Mouse (Mus musculus) testis, adult 2 months (tissue): ENCODE results near the gene Dcp1b. TPM values are rescaled to one million over a fixed set of nuclear protein-coding genes. Genes with fewer than 3 reads are reported as not detected.
A peak's percentile ranks its signal among the peaks of the same experiment; 100 is the strongest.

Experiments
- H3K27ac ChIP-seq: fragments of 200-500 bp; 2 replicates; pipeline ENCODE4 v1.5.1; 2012; ENCODE audit warnings: low read depth, low read length; ENCODE audit not compliant: control insufficient read depth, insufficient read depth
- H3K27me3 ChIP-seq: fragments of 200-500 bp; 2 replicates; pipeline ENCODE4 v1.6.1; 2012; ENCODE audit warnings: mild to moderate bottlenecking, low read length, moderate library complexity; ENCODE audit not compliant: control insufficient read depth, insufficient read depth
- H3K36me3 ChIP-seq: fragments of 200-500 bp; 2 replicates; pipeline ENCODE4 v1.6.1; 2012; ENCODE audit warnings: mild to moderate bottlenecking, low read length; ENCODE audit not compliant: control insufficient read depth, insufficient read depth
- H3K4me1 ChIP-seq: fragments of 200-500 bp; 2 replicates; pipeline ENCODE4 v1.6.1; 2012; ENCODE audit warnings: low read length; ENCODE audit not compliant: control insufficient read depth, insufficient read depth
- H3K4me3 ChIP-seq: fragments of 200-500 bp; 2 replicates; pipeline ENCODE4 v1.5.1; 2012; ENCODE audit warnings: low read depth, mild to moderate bottlenecking, low read length, moderate library complexity, mixed read lengths; ENCODE audit not compliant: control insufficient read depth
- CTCF ChIP-seq: fragments of 200-500 bp; IDR thresholded peaks from 2 replicates; pipeline ENCODE4 v1.5.1; 2012; ENCODE audit warnings: low read depth, mild to moderate bottlenecking, inconsistent platforms, low read length, moderate library complexity; ENCODE audit not compliant: control insufficient read depth, insufficient read depth, insufficient replicate concordance
- POLR2A ChIP-seq: fragments of 200-500 bp; IDR thresholded peaks from 2 replicates; pipeline ENCODE4 v1.6.1; 2012; ENCODE audit warnings: low read depth, mild to moderate bottlenecking, inconsistent platforms, low read length, moderate library complexity; ENCODE audit not compliant: control insufficient read depth
- polyA plus RNA-seq: library from polyadenylated mRNA; depleted of rRNA; stranded (reverse); fragments of >200 nt; gene quantifications from 2 replicates; pipeline ENCODE4 v1.2.3, GENCODE M21; 2012

Gene Dcp1b
- polyA plus RNA-seq, 1 experiment, result 107 TPM

DNA sequence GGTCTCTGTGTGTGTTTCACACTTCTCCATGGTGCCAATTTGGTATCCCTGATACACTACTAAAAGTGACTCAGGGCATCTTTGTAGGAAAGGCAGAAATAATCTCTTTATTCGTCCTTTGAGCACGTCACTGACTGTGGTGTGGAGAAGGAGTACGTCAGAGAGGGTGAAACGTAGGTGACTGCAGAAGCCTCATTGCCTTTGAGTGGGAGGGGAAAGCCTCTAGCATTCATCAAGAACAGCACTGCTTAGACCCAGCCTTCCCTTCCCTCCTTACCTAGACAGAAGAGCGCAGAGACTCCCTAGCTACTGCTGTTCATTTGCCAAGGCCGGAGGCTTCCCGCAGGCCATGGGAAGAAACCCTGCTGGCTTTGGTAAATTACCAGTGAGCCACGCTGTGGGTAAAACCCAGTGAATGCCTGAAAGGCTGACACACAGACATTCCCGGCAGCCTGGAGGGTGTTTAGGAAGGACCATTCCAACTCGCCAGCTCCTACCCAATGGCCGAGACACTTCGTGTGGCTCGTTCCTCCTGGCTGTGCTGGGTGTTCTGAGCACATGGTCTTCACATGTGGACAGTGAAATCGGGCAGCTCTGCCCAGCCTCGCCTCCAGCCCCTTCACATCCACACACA is 44.3 kb downstream of the Dcp1b start:
- H3K4me3 ChIP-seq, result no peak overlapping the region
- H3K36me3 ChIP-seq, result peaks cover under 1% of the 10 kb centered on the region; the same call in 1 of the 2 replicates
- H3K27ac ChIP-seq, result no peak overlapping the region
- TF ChIP-seq POLR2A (no peak), CTCF (no peak)
- H3K4me1 ChIP-seq, result no peaks in the 10 kb centered on the region; the same call in 1 of the 2 replicates
- no peaks in the 10 kb centered on the region for H3K27me3 ChIP-seq

DNA sequence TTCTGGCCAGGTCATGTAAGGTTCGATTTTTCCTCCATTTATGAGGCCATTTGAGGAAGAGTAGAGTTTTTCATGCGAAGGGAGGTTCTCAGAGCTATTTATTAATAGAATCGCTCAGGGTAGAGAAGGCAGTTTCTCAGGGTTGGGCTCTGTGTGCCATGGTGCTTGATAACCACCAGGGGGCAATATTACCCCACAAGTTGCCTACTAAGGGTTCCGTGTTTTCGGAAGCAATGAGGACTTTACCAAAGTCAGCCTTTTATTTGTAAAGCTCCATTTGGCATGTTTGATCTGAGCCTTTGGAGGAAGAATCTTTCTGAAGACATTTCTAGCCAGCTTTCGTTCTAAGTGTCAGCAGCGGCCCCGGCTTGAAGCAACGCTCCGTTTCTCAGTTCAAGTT is 45.2 kb downstream of the Dcp1b start:
- no peak overlapping the region for H3K27ac ChIP-seq
- H3K36me3 ChIP-seq, result no peaks in the 10 kb centered on the region; the same call in 1 of the 2 replicates
- H3K27me3 ChIP-seq, result no peaks in the 10 kb centered on the region
- no peak overlapping the region for H3K4me3 ChIP-seq
- TF ChIP-seq CTCF, result peak; percentile 20; the same call in 1 of the 2 replicates
- TF ChIP-seq POLR2A, result no peak
- no peaks in the 10 kb centered on the region; the same call in 1 of the 2 replicates for H3K4me1 ChIP-seq

DNA sequence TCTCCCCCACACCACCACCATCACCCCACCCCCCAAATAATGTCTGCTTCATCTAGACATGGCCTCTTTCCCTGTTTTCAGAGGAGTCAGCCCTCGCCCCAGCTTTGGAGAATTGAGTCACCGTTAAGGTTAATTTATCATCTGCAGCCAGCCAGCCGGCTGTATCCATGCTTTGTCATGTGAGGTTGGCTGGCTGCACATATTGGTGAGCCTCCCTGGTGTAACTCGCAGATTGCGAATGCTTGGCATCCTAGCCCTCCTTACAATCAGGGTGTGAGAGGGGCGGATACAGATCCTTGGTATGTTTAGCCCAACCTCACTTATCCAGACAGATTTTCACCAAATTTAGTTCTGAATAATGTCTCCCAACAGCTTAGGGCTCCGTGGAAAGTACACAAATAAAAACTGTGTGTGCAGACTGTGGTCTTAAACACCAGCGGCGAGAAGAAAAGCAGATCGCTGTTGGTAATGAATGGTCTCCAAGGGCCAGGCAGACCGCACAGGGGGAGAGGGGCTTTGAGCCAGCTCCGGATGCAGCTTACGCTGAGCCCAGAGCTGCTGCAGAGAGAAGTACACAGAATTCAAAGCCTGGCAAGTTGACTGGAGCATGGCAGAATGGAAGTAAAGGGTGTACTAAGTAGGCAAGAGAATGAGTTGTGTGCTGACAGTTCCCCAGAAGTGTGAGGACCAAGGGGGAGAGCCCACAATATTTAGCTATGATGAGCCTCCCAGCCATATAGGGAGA is 49.6 kb downstream of the Dcp1b start:
- no peaks in the 10 kb centered on the region for H3K27me3 ChIP-seq
- no peak overlapping the region for H3K27ac ChIP-seq
- TF ChIP-seq CTCF, result no peak
- TF ChIP-seq POLR2A, result no peak

DNA sequence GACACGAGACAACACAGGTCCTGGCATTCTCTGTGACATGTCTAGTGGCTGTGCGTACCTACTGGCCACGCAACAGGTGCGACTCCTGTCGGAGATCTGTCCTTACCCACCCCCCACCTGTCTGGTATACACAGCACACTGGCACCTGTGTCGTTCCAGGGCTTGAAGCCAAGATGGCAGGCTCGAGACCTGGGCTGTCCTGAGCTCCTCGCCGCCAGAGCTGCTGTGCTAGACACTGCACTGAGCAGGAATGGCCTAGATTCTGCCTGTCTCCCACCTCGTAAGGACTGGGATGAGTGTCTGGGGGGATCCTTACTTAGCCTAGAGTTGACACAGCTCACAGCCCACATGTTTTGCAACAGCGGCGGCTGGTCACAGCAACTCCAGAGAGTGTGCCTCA is 50.2 kb downstream of the Dcp1b start:
- H3K4me1 ChIP-seq, result no peaks in the 10 kb centered on the region; the same call in 1 of the 2 replicates
- H3K27me3 ChIP-seq, result no peaks in the 10 kb centered on the region
- H3K27ac ChIP-seq, result no peak overlapping the region
- H3K4me3 ChIP-seq, result peak overlapping the region; percentile 34
- no peaks in the 10 kb centered on the region; the same call in 1 of the 2 replicates for H3K36me3 ChIP-seq
- TF ChIP-seq CTCF (no peak), POLR2A (no peak)

More for the DNA sequence above, 49.6 kb downstream of the Dcp1b start:
- H3K4me3 ChIP-seq, result no peak overlapping the region
- H3K4me1 ChIP-seq, result no peaks in the 10 kb centered on the region; the same call in 1 of the 2 replicates
- no peaks in the 10 kb centered on the region; the same call in 1 of the 2 replicates for H3K36me3 ChIP-seq

DNA sequence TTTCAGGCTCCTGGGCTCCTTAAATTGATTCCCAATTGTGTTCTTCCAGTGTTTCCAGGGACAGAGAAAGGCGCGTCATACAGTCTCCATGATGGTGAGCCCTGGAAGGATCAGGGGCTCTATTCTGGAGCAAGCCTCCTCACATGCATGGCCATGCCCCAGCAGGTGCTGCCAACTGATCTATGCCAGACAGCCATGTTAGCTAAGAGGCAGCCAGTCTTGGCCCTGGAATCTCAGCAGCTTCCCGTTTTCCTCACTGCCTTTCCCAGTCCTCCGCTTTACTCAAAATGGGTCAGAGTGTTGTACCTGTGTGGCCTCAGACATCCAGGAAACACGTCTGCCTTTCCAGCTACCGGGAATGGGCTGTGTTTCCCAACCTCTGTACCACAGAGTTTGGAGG is 50.7 kb downstream of the Dcp1b start:
- Histone ChIP-seq H3K36me3 (no peaks in the 10 kb centered on the region; the same call in 1 of the 2 replicates), H3K4me1 (no peaks in the 10 kb centered on the region; the same call in 1 of the 2 replicates), H3K27me3 (no peaks in the 10 kb centered on the region), H3K27ac (no peak overlapping the region), H3K4me3 (peak overlapping the region; percentile 34)
- TF ChIP-seq CTCF (no peak), POLR2A (no peak)

DNA sequence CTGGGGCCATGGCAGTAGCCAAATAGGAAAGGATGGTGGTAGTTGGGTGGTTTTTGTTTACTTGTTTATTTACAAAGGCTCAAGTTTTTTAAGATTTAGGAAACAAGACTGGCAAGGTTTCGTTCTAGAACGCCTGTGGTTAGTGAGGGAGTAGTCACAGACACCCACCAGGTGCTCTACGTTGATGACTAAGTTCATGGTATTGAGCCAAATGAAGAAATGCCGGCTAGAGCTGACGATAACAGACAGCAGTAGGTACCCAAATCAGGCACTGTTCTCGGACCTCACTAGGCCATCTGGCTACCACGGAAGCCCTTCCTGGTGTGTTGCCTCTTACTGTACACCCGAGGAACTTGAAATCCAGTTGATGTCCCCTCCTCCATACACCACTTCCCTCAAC is 51.9 kb downstream of the Dcp1b start:
- H3K36me3 ChIP-seq, result no peaks in the 10 kb centered on the region; the same call in 1 of the 2 replicates
- no peaks in the 10 kb centered on the region for H3K27me3 ChIP-seq
- H3K4me1 ChIP-seq, result no peaks in the 10 kb centered on the region; the same call in 1 of the 2 replicates
- TF ChIP-seq POLR2A, result no peak
- no peak for TF ChIP-seq CTCF
- no peak overlapping the region for H3K27ac ChIP-seq
- no peak overlapping the region for H3K4me3 ChIP-seq

DNA sequence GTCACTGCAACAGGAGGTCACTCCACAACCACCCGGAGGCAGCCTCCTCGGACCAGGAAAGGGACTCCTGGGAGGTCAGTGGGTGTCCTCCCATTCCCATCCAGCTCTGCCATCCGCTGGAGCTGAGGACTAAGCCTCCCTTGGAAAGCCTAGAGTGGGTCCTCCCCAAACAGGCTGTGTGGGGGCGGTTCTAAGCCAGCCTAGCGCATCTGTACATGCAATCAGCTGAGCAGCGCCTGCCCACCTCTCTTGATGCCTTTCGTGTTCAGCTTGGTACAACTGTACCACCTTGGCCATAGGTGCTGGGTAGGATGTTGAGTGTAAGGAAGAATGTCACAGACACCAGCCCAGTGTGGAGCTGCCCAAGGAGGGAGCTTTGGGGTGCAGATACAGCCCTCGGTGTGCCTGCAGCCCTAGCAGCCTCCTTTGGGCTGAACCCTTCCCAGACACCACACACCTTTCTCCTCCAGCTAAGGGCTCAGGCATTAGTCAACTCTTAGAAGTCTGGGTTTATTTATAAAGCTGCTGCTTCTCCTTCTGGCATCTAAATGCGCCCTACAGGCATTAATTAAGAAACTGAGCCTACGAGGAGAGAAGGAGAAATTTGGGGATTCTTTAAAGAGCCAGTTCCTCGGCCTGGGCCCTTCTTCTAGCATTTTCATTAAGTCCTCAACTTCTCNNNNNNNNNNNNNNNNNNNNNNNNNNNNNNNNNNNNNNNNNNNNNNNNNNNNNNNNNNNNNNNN is 54.0 kb downstream of the Dcp1b start:
- Histone ChIP-seq H3K27me3 (no peaks in the 10 kb centered on the region), H3K36me3 (no peaks in the 10 kb centered on the region), H3K27ac (no peak overlapping the region), H3K4me3 (no peak overlapping the region), H3K4me1 (no peaks in the 10 kb centered on the region)
- no peak for TF ChIP-seq CTCF
- no peak for TF ChIP-seq POLR2A
